Mouse (Mus musculus): ENCODE results near the gene Mgat3. TPM values are rescaled to one million over a fixed set of nuclear protein-coding genes. Genes with fewer than 3 reads are reported as not detected.

Mgat3 gene
- polyA plus RNA-seq, 1 experiment from 2014 or later, result 15.2 TPM

DNA sequence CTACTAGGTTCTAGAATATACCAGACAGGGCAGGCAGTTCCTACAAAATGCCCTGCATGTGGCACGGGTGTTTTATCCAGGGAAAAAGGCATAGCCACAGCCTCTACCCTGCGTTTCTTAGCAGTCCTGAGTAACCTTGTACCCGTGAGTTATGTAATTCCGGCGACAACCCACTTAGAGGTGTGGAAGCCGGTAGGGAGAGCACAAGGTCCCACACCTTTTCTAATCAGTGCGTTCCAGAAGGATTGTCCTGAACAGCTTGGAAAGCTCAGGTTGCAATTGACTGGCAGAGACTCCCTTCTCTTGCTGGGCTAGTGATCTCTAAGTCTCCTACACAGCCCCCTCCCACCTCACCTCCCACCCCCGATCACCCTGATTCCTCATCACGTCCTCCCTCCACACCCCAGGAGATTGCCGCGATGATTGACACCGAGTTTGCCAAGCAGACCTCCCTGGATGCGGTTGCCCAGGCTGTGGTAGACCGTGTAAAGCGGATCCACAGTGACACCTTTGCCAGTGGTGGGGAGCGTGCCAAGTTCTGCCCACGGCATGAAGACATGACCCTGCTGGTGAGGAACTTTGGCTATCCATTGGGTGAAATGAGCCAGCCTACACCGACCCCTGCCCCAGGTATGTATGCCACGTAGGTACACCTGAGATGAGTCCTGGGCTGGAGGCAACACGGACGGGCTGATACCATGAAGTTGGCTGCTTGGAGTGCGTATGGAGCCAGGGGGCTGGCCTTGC lies 16.2 kb upstream of the Mgat3 start:
- ATAC-seq, result no peak
- no peaks in the 10 kb centered on the region for H3K4me1 ChIP-seq (ENCODE audit: control insufficient read depth, insufficient read depth, low read length)
- WGBS, result 94% methylated on average over 22 of the region's 22 CpGs
- H3K27me3 ChIP-seq (ENCODE audit: control insufficient read depth, insufficient read depth, low read depth, low read length), result no peaks in the 10 kb centered on the region
- H3K4me3 ChIP-seq (ENCODE audit: low read depth, low read length), result no peak overlapping the region
- H3K4me2 ChIP-seq (ENCODE audit: low read length), result no peak overlapping the region
- H3K36me3 ChIP-seq (ENCODE audit: control insufficient read depth, insufficient read depth, low read length), result peaks cover 33% of the 10 kb centered on the region
- no peak overlapping the region for H3K9ac ChIP-seq (ENCODE audit: low read depth, low read length)
- no peaks in the 10 kb centered on the region for H3K9me3 ChIP-seq (replicated peaks; ENCODE audit: control insufficient read depth, low read length, poor library complexity, severe bottlenecking)
- no peak overlapping the region for H3K27ac ChIP-seq (ENCODE audit: low read length)

DNA sequence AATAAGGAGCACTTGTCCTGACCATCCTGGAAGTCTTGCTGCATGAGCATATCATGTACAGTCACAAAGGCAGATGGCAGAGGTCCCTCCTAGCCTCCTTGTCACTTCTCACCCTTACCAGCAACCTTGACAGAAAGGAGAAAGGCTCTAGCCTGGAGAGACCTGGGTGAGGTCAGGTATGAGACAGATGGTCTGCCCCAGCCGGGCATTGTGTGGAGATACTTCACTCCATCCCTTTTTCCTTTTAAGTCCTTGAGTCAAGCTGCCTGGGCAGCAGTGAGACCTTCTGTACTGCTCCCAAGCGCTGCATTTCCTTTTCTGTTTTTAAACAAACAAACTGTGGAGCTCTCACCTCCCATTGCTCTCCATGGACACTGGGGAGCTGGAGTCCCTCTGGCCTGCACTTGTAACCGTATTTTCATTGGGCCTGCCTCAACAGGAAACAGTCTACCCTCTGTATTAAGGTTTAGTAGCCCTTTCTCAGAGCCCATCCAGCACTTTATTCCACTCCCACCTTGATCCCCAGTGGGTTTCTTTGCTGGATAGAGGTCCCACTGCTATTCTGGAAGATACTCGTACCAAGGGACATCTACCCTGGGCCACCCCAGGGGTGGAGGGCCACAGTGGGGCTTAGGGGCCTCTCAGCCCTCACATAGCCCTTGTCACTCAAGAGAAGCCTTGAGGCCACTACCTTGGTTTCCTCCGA lies 15.4 kb upstream of the Mgat3 start:
- no peak for ATAC-seq
- Histone ChIP-seq H3K9ac (ENCODE audit: low read depth, low read length) (no peak overlapping the region), H3K27me3 (ENCODE audit: control insufficient read depth, insufficient read depth, low read depth, low read length) (no peaks in the 10 kb centered on the region), H3K4me2 (ENCODE audit: low read length) (no peak overlapping the region), H3K36me3 (ENCODE audit: control insufficient read depth, insufficient read depth, low read length) (peaks cover 33% of the 10 kb centered on the region), H3K4me1 (ENCODE audit: control insufficient read depth, insufficient read depth, low read length) (no peaks in the 10 kb centered on the region), H3K4me3 (ENCODE audit: low read depth, low read length) (no peak overlapping the region), H3K9me3 (replicated peaks; ENCODE audit: control insufficient read depth, low read length, poor library complexity, severe bottlenecking) (no peaks in the 10 kb centered on the region), H3K27ac (ENCODE audit: low read length) (no peak overlapping the region)
- WGBS, result 83% methylated on average over 5 of the region's 5 CpGs

DNA sequence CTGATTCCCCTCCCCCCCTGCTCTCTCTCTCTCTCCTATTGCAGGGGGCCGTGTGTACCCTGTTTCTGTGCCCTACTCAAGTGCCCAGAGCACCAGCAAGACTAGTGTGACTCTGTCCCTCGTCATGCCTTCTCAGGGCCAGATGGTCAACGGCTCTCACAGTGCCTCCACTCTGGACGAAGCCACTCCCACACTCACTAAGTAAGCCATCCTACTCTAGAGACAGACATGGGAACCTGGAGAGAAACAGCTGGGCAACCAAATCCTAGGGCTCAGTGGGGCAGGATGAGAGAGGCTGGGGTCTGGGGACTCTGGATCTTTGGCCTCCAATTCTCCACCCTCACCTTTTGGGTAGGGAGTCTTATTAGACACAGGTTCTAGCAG lies 14.8 kb upstream of the Mgat3 start:
- no peak overlapping the region for H3K27ac ChIP-seq (ENCODE audit: low read length)
- H3K27me3 ChIP-seq (ENCODE audit: control insufficient read depth, insufficient read depth, low read depth, low read length), result no peaks in the 10 kb centered on the region
- H3K4me2 ChIP-seq (ENCODE audit: low read length), result no peak overlapping the region
- H3K36me3 ChIP-seq (ENCODE audit: control insufficient read depth, insufficient read depth, low read length), result peaks cover 33% of the 10 kb centered on the region
- no peaks in the 10 kb centered on the region for H3K9me3 ChIP-seq (replicated peaks; ENCODE audit: control insufficient read depth, low read length, poor library complexity, severe bottlenecking)
- no peak for ATAC-seq
- WGBS, result 62% methylated on average over 4 of the region's 4 CpGs
- H3K4me1 ChIP-seq (ENCODE audit: control insufficient read depth, insufficient read depth, low read length), result no peaks in the 10 kb centered on the region
- H3K9ac ChIP-seq (ENCODE audit: low read depth, low read length), result no peak overlapping the region
- no peak overlapping the region for H3K4me3 ChIP-seq (ENCODE audit: low read depth, low read length)

DNA sequence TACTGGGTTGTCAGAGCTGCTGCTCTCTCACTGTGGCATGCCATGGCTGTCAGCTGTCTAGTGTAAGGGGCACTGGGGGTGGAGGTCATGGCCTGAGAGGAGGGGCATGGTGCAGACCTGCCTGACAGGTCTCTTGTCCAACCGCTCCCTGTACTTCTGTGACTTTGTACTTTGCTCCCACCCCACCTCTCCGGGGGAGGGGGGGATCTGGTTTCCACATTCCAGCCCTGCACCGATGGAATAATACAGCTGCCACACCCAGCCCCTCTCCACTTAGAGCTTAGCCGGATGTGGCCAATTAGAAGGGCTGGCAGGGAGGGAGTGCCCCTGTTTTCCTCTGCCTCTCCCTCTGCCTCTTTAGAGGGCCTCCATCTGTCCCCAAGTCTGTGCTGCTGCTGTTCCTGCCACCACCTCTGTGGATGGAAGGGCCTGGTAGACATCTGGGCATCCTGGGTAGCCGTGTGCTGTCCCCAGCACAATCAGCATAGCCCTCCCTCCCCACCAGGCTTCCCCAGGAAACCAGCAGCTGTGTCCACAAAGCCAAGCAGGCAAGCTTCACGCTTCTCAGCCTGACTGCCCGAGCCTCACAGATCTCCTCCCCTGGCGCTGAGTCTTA lies 14.1 kb upstream of the Mgat3 start:
- Histone ChIP-seq H3K9ac (ENCODE audit: low read depth, low read length) (no peak overlapping the region), H3K27ac (ENCODE audit: low read length) (no peak overlapping the region), H3K4me2 (ENCODE audit: low read length) (no peak overlapping the region), H3K4me3 (ENCODE audit: low read depth, low read length) (no peak overlapping the region), H3K9me3 (replicated peaks; ENCODE audit: control insufficient read depth, low read length, poor library complexity, severe bottlenecking) (no peaks in the 10 kb centered on the region), H3K27me3 (ENCODE audit: control insufficient read depth, insufficient read depth, low read depth, low read length) (no peaks in the 10 kb centered on the region), H3K4me1 (ENCODE audit: control insufficient read depth, insufficient read depth, low read length) (no peaks in the 10 kb centered on the region), H3K36me3 (ENCODE audit: control insufficient read depth, insufficient read depth, low read length) (peaks cover 33% of the 10 kb centered on the region)
- no peak for ATAC-seq
- WGBS, result 55% methylated on average over 8 of the region's 8 CpGs

DNA sequence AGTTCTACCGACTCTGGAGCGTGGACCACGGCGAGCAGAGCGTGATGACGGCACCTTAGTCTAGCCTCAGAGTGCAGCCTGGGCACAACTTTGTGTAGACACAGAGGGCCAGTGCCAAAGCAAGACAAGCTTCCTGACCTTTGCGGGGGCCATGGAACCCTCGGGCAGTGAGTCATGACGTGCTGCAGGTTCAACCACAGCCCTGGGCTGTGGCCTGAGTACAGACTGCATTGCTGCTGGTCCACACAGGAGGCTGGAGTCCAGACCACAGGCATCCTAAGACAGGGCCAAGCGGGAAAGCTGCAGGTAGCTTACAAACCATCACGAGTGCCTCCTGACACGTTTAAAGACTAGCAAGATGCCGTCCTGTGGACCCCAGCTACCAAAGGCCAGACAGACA lies 13.3 kb upstream of the Mgat3 start:
- H3K4me2 ChIP-seq (ENCODE audit: low read length), result no peak overlapping the region
- peaks cover 33% of the 10 kb centered on the region for H3K36me3 ChIP-seq (ENCODE audit: control insufficient read depth, insufficient read depth, low read length)
- no peaks in the 10 kb centered on the region for H3K9me3 ChIP-seq (replicated peaks; ENCODE audit: control insufficient read depth, low read length, poor library complexity, severe bottlenecking)
- no peak overlapping the region for H3K27ac ChIP-seq (ENCODE audit: low read length)
- no peak overlapping the region for H3K4me3 ChIP-seq (ENCODE audit: low read depth, low read length)
- no peak for ATAC-seq
- no peaks in the 10 kb centered on the region for H3K4me1 ChIP-seq (ENCODE audit: control insufficient read depth, insufficient read depth, low read length)
- no peak overlapping the region for H3K9ac ChIP-seq (ENCODE audit: low read depth, low read length)
- WGBS, result 88% methylated on average over 13 of the region's 13 CpGs
- no peaks in the 10 kb centered on the region for H3K27me3 ChIP-seq (ENCODE audit: control insufficient read depth, insufficient read depth, low read depth, low read length)

DNA sequence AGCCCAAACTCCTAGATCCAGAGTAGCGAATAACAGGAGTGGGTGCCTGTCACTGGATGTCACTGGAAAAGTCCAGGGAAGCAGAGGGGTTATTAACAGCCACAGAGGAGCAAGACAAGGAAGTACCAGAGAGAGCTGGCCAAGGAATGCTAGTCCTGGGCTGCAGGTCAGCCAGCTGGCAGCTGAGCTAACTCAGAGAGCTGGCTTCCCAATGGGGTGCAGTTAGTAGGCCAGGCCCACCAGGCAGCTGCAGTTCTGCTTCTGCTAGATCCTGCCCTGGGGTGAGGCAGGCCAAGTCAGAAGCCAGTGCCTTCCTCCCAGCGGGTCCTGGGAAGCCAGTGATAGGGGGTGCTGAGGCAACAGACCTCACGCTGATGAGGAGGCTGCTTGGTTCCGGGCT lies 12.8 kb upstream of the Mgat3 start:
- H3K27ac ChIP-seq (ENCODE audit: low read length), result no peak overlapping the region
- H3K9ac ChIP-seq (ENCODE audit: low read depth, low read length), result no peak overlapping the region
- H3K27me3 ChIP-seq (ENCODE audit: control insufficient read depth, insufficient read depth, low read depth, low read length), result no peaks in the 10 kb centered on the region
- H3K4me3 ChIP-seq (ENCODE audit: low read depth, low read length), result no peak overlapping the region
- H3K36me3 ChIP-seq (ENCODE audit: control insufficient read depth, insufficient read depth, low read length), result peaks cover 31% of the 10 kb centered on the region
- no peaks in the 10 kb centered on the region for H3K4me1 ChIP-seq (ENCODE audit: control insufficient read depth, insufficient read depth, low read length)
- 89% methylated on average over 4 of the region's 4 CpGs for WGBS
- H3K9me3 ChIP-seq (replicated peaks; ENCODE audit: control insufficient read depth, low read length, poor library complexity, severe bottlenecking), result no peaks in the 10 kb centered on the region
- no peak overlapping the region for H3K4me2 ChIP-seq (ENCODE audit: low read length)
- no peak for ATAC-seq

DNA sequence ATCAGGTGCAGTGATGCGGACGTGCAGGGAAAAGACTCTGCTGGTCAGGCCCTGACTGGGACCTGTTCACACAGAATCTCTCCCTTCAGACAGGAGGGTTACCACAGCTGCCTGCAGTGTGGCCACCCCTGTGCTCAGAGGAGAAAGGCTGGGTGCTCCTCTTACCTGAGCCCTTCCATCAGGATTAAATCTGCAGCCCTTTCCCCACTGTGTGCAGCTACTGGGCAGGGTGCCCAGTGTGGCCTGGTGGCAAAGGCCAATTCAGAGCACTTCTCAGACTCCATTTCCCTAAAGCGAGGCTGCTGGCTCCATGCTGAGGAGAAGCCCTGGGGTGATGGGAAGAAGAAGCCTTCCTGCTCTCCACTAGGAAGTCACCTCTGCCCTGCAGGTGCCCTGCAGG lies 12.3 kb upstream of the Mgat3 start:
- no peak overlapping the region for H3K27ac ChIP-seq (ENCODE audit: low read length)
- peaks cover 26% of the 10 kb centered on the region for H3K36me3 ChIP-seq (ENCODE audit: control insufficient read depth, insufficient read depth, low read length)

DNA sequence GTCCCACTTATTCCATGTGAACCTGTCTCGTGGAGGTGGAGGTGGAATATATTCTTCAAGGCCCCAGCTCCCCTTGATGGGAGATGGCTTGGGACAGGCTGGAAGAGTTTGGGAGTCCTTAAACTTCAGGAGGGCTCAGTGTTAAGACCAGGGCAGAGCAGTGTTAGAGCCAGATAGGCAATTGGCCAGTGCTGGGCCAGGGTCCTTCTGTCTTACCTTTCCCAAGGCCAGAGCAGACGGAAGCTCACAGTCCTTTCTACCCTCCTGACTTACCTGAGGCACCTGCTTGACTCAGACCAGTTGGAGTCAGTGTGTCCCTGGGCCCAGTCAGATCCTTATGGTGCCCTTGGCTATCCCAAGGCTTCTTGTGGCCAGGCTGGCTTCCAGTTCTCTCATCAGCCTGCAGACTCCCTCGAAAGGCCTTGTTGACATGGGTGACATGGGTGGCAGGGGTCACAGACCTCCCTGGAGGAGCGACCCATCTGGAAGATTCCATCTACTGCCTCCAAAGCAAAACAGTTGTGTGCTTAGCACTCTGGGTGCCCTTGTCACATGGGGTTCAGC lies 11.0 kb upstream of the Mgat3 start:
- no peak overlapping the region for H3K9ac ChIP-seq (ENCODE audit: low read depth, low read length)
- no peak overlapping the region for H3K27ac ChIP-seq (ENCODE audit: low read length)
- no peaks in the 10 kb centered on the region for H3K9me3 ChIP-seq (replicated peaks; ENCODE audit: control insufficient read depth, low read length, poor library complexity, severe bottlenecking)
- H3K4me1 ChIP-seq (ENCODE audit: control insufficient read depth, insufficient read depth, low read length), result no peaks in the 10 kb centered on the region
- H3K36me3 ChIP-seq (ENCODE audit: control insufficient read depth, insufficient read depth, low read length), result peaks cover 25% of the 10 kb centered on the region
- no peak overlapping the region for H3K4me2 ChIP-seq (ENCODE audit: low read length)
- WGBS, result 92% methylated on average over 4 of the region's 4 CpGs
- ATAC-seq, result no peak
- H3K27me3 ChIP-seq (ENCODE audit: control insufficient read depth, insufficient read depth, low read depth, low read length), result no peaks in the 10 kb centered on the region
- no peak overlapping the region for H3K4me3 ChIP-seq (ENCODE audit: low read depth, low read length)

More for the DNA sequence above, 12.3 kb upstream of the Mgat3 start:
- Histone ChIP-seq H3K9ac (ENCODE audit: low read depth, low read length) (no peak overlapping the region), H3K9me3 (replicated peaks; ENCODE audit: control insufficient read depth, low read length, poor library complexity, severe bottlenecking) (no peaks in the 10 kb centered on the region), H3K4me1 (ENCODE audit: control insufficient read depth, insufficient read depth, low read length) (no peaks in the 10 kb centered on the region), H3K27me3 (ENCODE audit: control insufficient read depth, insufficient read depth, low read depth, low read length) (no peaks in the 10 kb centered on the region), H3K4me3 (ENCODE audit: low read depth, low read length) (no peak overlapping the region), H3K4me2 (ENCODE audit: low read length) (no peak overlapping the region)
- 90% methylated on average over 3 of the region's 3 CpGs for WGBS
- ATAC-seq, result no peak

DNA sequence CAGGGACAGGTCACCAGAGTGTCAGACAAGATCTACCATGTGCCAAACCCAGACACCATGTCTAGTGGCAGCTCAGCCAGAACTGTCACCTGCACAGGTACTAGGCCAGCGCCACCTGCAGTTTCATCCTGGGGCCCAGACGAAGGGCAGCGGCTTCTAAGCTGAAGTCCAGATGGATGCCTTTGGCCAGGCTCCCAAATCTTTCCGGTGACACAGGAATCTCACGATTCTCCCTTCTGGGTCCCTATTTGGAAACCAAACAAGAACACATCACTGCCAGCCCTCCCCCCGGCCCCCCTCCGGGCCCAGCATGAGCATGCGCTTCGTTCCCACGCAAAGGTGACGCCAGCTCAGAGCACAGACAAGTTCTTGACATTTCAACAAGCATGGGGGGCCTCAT lies 10.2 kb upstream of the Mgat3 start:
- 88% methylated on average over 11 of the region's 11 CpGs for WGBS
- no peak for ATAC-seq
- Histone ChIP-seq H3K9me3 (replicated peaks; ENCODE audit: control insufficient read depth, low read length, poor library complexity, severe bottlenecking) (no peaks in the 10 kb centered on the region), H3K27ac (ENCODE audit: low read length) (no peak overlapping the region), H3K4me3 (ENCODE audit: low read depth, low read length) (no peak overlapping the region), H3K4me1 (ENCODE audit: control insufficient read depth, insufficient read depth, low read length) (no peaks in the 10 kb centered on the region), H3K4me2 (ENCODE audit: low read length) (no peak overlapping the region), H3K9ac (ENCODE audit: low read depth, low read length) (no peak overlapping the region), H3K36me3 (ENCODE audit: control insufficient read depth, insufficient read depth, low read length) (peaks cover 23% of the 10 kb centered on the region), H3K27me3 (ENCODE audit: control insufficient read depth, insufficient read depth, low read depth, low read length) (no peaks in the 10 kb centered on the region)
